Mouse (Mus musculus) megakaryocyte, embryonic 14.5 days (primary cell): ENCODE results near the gene Zyg11b. TPM values are rescaled to one million over a fixed set of nuclear protein-coding genes. Genes with fewer than 3 reads are reported as not detected.

Experiments
- H3K27me3 ChIP-seq: replicated peaks from 2 replicates; pipeline ENCODE3; 2012; ENCODE audit warnings: inconsistent platforms
- H3K36me3 ChIP-seq: replicated peaks from 2 replicates; pipeline ENCODE3; 2012; ENCODE audit warnings: low read length, inconsistent platforms, mixed read lengths
- H3K4me1 ChIP-seq: 2 replicates; pipeline ENCODE4 v1.6.1; 2012; ENCODE audit warnings: inconsistent platforms
- H3K4me3 ChIP-seq: replicated peaks from 2 replicates; pipeline ENCODE3; 2012; ENCODE audit warnings: moderate library complexity, mild to moderate bottlenecking, inconsistent platforms
- H3K9me3 ChIP-seq: 2 replicates; pipeline ENCODE4 v1.6.1; 2012; ENCODE audit warnings: inconsistent platforms
- FLI1 ChIP-seq: IDR thresholded peaks from 2 replicates; pipeline ENCODE4 v1.6.1; 2012; ENCODE audit warnings: low read length, inconsistent platforms, mixed read lengths
- GATA1 ChIP-seq: IDR thresholded peaks from 3 replicates; pipeline ENCODE4 v1.6.1; 2012; ENCODE audit warnings: mixed read lengths, low read length, inconsistent platforms, borderline replicate concordance
- polyA plus RNA-seq: library from polyadenylated mRNA; stranded (reverse); fragments of >175 nt; gene quantifications from 2 replicates; pipeline ENCODE4 v1.2.3, GENCODE M21; 2012; ENCODE audit warnings: low replicate concordance; ENCODE audit not compliant: insufficient read depth

Gene Zyg11b
- polyA plus RNA-seq, 1 experiment: 0.89 TPM

DNA sequence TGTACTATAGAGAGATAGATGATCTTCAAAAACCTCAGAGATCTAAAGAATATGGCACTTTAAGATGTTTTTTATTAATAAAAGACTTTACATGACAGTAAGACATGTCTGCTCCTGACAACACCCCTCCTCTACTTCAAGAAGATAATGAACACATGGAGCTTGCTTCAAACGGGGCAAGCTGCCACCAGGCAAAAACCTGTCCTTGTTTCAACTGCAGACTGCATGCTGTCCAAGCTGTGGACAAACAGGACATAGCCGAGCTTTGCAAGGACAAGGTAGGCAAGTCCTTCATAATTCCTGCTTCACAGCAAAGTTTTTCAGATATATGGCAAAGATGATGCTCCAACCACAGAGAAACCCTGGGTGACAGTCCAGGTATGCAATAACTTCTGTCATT is 101.7 kb downstream of the Zyg11b start:
- H3K4me3 ChIP-seq: no peak overlapping the region
- TF ChIP-seq FLI1 (no peak), GATA1 (no peak)
- H3K27me3 ChIP-seq: peaks cover 24% of the 10 kb centered on the region
- H3K36me3 ChIP-seq: no peaks in the 10 kb centered on the region
- H3K4me1 ChIP-seq: no peaks in the 10 kb centered on the region
- no peaks in the 10 kb centered on the region for H3K9me3 ChIP-seq

DNA sequence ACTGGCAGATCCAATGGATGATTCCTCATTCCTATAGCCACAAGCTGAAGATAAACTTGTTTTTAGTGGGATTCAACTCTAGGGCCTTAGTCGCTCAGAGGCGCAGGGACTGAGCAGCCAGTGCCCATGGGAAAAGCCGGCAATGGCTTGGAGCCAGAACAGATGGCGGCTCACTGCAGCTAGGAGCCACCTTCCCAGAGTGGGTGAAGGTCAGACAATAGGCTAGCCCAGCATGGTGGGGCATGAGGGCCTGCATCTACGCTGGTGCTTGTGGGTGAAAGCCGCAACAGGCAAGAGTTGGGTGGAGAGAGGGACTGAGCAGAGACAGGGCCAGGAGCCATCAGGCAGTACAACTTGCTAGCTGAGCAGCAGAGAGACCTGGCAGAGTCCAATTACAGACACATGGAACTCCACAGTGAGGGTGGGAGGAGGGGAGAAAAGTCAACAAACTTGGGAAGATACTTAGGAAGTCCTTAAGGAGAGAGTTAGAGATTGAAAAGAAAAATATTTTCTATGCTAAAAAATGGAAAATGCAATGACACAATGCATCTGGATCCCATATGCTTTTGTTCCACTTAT is 104.5 kb downstream of the Zyg11b start:
- Histone ChIP-seq H3K9me3 (no peaks in the 10 kb centered on the region), H3K4me1 (no peaks in the 10 kb centered on the region), H3K27me3 (peaks cover 32% of the 10 kb centered on the region), H3K4me3 (no peak overlapping the region), H3K36me3 (no peaks in the 10 kb centered on the region)
- TF ChIP-seq FLI1 (no peak), GATA1 (no peak)

DNA sequence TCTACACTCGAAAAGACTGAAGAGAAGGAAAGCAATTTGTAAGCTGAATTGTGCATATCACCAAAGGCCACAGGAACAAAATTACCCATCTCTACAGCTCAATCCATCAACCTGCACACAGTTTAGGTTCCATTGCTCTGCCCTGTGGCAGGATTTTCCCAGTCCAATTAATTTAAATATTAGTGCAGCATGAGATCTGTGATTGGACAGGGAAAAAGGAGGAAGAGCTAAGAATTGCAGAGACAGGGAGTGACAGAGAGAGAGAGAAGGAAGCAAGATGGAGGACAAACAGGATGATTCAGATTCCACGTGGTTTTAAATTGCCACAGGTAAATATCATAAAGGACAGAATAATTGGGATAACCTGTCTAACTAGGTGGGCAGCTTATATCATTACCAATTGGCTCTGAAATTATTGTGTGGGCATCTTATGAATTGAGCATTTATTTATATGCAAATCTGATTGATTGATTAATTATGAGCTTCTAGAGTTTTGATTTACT is 108.0 kb downstream of the Zyg11b start:
- Histone ChIP-seq H3K27me3 (peaks cover 38% of the 10 kb centered on the region), H3K4me3 (no peak overlapping the region), H3K9me3 (no peaks in the 10 kb centered on the region), H3K4me1 (peaks cover 2% of the 10 kb centered on the region; the same call in 1 of the 2 replicates), H3K36me3 (no peaks in the 10 kb centered on the region)
- no peak for TF ChIP-seq FLI1
- TF ChIP-seq GATA1: no peak

DNA sequence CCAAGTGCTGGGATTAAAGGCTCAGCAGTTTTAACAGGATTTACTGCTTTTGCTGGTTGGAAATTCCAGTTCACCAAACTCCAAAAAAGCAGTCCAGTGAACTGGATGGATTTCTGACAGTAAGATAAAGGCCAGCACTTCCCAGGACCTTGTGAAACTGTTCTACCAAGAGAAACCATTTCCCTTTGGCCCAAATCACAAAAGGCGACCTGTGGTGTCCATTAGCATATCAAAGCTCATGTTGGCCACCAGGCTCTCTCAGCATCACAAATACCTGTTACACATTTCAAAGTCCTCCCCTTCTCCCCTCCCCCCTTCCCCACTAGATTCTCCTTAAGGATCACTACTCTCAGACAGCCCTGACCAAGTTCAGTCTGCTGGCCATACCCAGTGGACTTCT is 118.6 kb downstream of the Zyg11b start:
- no peaks in the 10 kb centered on the region for H3K36me3 ChIP-seq
- H3K4me1 ChIP-seq: no peaks in the 10 kb centered on the region
- no peak for TF ChIP-seq FLI1
- TF ChIP-seq GATA1: no peak
- peaks cover 54% of the 10 kb centered on the region for H3K27me3 ChIP-seq
- H3K9me3 ChIP-seq: no peaks in the 10 kb centered on the region
- no peak overlapping the region for H3K4me3 ChIP-seq

Other genes with a start within 250 kb of the Zyg11b start
- not detected in 2 replicates for gene Podn, start 204.7 kb downstream of the Zyg11b start, polyA plus RNA-seq
- 13.2 and 34.1 TPM in 2 replicates for gene Scp2, start 156.1 kb downstream of the Zyg11b start, polyA plus RNA-seq
- gene Echdc2, start 135.7 kb downstream of the Zyg11b start, polyA plus RNA-seq: 2.1 TPM in 1 of 2 replicates, not detected in the other
- not detected in 2 replicates for gene Zyg11a, start 83.0 kb downstream of the Zyg11b start, polyA plus RNA-seq
- gene Coa7, start 27.0 kb upstream of the Zyg11b start, polyA plus RNA-seq: 5.0 TPM in 1 of 2 replicates, not detected in the other
- gene Shisal2a, start 82.3 kb upstream of the Zyg11b start, polyA plus RNA-seq: not detected in 2 replicates
- gene Gpx7, start 105.9 kb upstream of the Zyg11b start, polyA plus RNA-seq: 0.07 TPM in 1 of 2 replicates, not detected in the other
- gene Tut4, start 158.3 kb upstream of the Zyg11b start, polyA plus RNA-seq: 2.8 and 10.1 TPM in 2 replicates